Mouse (Mus musculus) kidney, adult 2 months (tissue): Measurements from ENCODE around the gene Rhebl1. TPM values are rescaled to one million over a fixed set of nuclear protein-coding genes. Genes with fewer than 3 reads are reported as not detected.

Experiments used
- DNase-seq: peaks from one replicate; pipeline ENCODE4 v3.0.0; 2021
- H3K27ac ChIP-seq: fragments of 200-500 bp; 2 replicates; pipeline ENCODE4 v1.5.1; 2012; ENCODE audit warnings: low read depth, low read length, control low read depth, inconsistent platforms; ENCODE audit not compliant: insufficient read depth
- H3K27me3 ChIP-seq: fragments of 200-500 bp; replicated peaks from 2 replicates; pipeline ENCODE4 v1.6.1; 2012; ENCODE audit warnings: mild to moderate bottlenecking, moderate library complexity, low read length, inconsistent platforms; ENCODE audit not compliant: control insufficient read depth, insufficient read depth
- H3K36me3 ChIP-seq: fragments of 200-500 bp; 2 replicates; pipeline ENCODE4 v1.6.1; 2012; ENCODE audit warnings: mild to moderate bottlenecking, moderate library complexity, low read length, inconsistent platforms; ENCODE audit not compliant: control insufficient read depth, insufficient read depth
- H3K4me1 ChIP-seq: fragments of 200-500 bp; 2 replicates; pipeline ENCODE4 v1.6.1; 2011; ENCODE audit warnings: low read length; ENCODE audit not compliant: control insufficient read depth, insufficient read depth
- H3K4me3 ChIP-seq: fragments of 200-500 bp; 2 replicates; pipeline ENCODE4 v1.5.1; 2011; ENCODE audit warnings: mild to moderate bottlenecking, low read depth, low read length, control low read depth; ENCODE audit not compliant: insufficient read depth
- CTCF ChIP-seq: fragments of 200-500 bp; conservative IDR thresholded peaks from 2 replicates; pipeline ENCODE4 v1.5.1; 2011; ENCODE audit warnings: low read depth, mild to moderate bottlenecking, control low read depth, low read length, moderate library complexity, mixed read lengths; ENCODE audit not compliant: insufficient read depth, insufficient read length
- POLR2A ChIP-seq: fragments of 200-500 bp; IDR thresholded peaks from one replicate; pipeline ENCODE4 v1.6.1; 2011; ENCODE audit warnings: low read depth, low read length, control low read depth
- WGBS: fragments of 180-500 bp; shearing (Covaris S2); methylation state at CpG from one replicate; pipeline ENCODE4 v1.1.7; 2018; 5-methylcytosine and 5-hydroxymethylcytosine counted together
- polyA plus RNA-seq: library from polyadenylated mRNA; depleted of rRNA; stranded (reverse); fragments of >200 nt; gene quantifications from 2 replicates; pipeline ENCODE4 v1.2.3, GENCODE M21; 2012

Rhebl1 gene
- polyA plus RNA-seq, 1 experiment, result 7.1 TPM

DNA sequence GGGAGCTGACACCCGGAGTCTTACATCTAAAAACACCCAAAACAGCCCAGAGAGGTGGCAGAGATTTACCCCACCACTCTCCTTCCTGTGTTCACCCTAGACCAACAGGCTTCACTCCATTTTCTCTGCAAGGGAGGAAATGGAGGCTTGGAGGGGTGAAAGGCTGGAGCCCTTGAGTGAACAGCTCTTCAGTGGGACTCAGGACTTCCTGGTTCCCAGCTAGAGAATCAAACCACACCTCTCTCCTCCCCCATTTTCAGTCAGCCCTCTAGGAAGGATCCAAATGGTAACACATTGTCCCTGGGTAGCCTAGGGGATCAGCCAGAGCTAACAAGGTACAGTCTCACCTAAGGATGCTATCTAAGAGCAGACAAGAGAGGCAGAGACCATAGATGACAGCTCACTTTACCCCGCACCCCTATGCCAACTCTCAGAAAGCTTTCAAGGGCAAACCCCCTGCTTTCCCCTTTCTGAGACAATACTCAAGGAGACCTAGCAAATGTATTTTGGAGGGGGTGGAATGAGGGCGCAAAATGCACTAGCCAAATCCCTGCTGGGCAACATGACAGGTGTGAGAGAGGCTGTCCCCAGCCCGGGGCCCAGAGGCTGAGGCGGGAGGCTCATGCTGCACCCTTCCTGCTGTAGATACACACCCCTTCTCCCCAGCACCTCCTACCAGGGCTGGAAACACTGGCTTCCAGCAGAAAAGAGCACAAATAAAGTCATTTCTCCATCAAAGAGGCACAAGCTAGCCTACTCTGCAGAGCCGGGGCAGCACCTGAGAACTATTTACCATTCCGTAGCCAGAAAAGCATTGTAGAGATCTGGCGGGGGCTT, 24.8 kb downstream of the Rhebl1 start:
- 6% methylated on average over 8 of the region's 8 CpGs for WGBS
- H3K27ac ChIP-seq, result peak overlapping the region; percentile 14; the same call in 1 of the 2 replicates
- DNase-seq, result peak; percentile 19

DNA sequence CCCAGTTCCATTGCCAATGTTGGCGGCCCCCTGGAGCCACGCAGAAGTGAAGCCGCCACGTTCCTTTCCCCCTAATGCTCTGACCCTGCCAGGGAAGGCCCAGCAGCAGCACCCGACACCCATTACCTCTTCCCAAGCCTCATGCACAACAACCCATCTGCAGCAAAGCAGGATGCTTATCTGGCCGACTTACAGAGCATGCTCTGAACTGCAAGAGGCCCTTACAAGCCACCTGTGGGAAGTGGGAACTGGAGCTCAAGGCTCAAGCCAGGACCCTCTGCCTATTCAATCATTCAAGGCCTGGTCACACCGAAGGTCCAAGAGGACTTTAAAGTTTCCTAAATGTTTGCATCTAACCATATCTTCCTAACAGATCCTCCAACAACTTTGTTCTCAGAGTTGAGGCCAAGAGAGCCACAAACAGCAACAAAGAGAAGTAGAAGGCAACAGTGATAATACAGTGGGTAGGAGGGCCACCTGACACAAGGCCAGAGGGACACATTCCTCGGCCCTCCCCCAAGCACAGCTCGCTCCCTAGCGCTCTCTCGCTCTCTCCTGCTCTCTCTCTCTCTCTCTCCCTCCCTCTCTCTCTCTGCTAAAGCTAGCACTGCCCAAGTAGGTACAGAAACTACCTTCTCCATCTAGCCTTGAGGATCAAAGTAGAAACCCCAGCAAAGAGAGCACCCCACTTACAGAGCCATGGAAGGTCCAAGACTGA, 25.8 kb downstream of the Rhebl1 start:
- H3K27me3 ChIP-seq, result no peaks in the 10 kb centered on the region
- no peak overlapping the region for H3K27ac ChIP-seq
- peaks cover 23% of the 10 kb centered on the region for H3K4me1 ChIP-seq
- WGBS, result 19% methylated on average over 11 of the region's 11 CpGs
- no peak for DNase-seq
- TF ChIP-seq CTCF (no peak), POLR2A (no peak)
- peaks cover 4% of the 10 kb centered on the region; the same call in 1 of the 2 replicates for H3K36me3 ChIP-seq
- 0 out of 2 replicates have a peak overlapping the region, but pooled peaks have one; percentile 5 for H3K4me3 ChIP-seq

More for the DNA sequence above, 24.8 kb downstream of the Rhebl1 start:
- Histone ChIP-seq H3K27me3 (no peaks in the 10 kb centered on the region), H3K36me3 (peaks cover 3% of the 10 kb centered on the region; the same call in 1 of the 2 replicates), H3K4me3 (peak overlapping the region; percentile 91), H3K4me1 (peaks cover 23% of the 10 kb centered on the region)
- TF ChIP-seq CTCF (no peak), POLR2A (no peak)

DNA sequence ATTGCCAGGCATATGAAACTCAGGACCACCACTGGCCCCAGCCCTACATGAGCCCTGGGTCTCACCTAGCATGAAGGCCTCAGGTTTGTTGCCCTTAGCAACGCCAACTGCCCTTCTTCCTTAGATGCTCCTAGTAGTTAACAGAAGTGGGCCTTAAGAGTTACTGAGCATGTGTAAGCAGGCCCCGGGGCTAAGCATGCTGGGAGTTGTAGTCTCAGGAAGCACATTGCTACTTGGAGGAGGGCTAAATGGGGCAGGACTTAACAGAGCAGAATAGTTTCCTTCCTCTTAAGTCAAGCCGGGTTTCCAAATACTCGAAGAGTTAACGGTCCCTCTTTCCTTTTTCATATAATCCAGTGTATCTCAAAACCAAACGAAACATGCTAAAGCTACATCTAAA, 27.0 kb downstream of the Rhebl1 start:
- H3K4me3 ChIP-seq, result no peak overlapping the region
- H3K36me3 ChIP-seq, result peaks cover 8% of the 10 kb centered on the region
- no peaks in the 10 kb centered on the region for H3K27me3 ChIP-seq
- TF ChIP-seq CTCF (no peak), POLR2A (no peak)
- WGBS, result 19% methylated on average over 6 of the region's 6 CpGs
- DNase-seq, result peak; percentile 72
- peaks cover 23% of the 10 kb centered on the region for H3K4me1 ChIP-seq
- no peak overlapping the region for H3K27ac ChIP-seq

DNA sequence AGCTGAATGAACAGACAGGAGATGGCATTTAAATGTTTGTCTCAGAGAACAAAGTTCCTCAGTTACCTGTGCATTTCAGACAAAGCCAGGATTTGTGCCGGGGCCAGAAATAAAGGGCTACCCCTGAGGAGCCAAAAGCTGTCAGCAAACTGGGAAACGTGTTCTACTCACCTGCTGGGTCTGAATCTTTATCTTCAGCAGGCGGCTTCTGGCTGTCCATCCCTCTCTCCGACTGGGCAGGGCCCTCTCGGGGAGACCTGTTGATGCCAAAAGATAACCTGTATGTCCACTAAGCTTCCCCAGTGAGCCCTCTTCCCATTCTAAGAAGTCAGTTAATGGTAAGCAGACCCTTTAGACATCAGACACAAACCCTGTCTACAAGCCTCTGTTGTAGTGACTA, 27.8 kb downstream of the Rhebl1 start:
- WGBS, result 87% methylated on average over 5 of the region's 5 CpGs
- Histone ChIP-seq H3K36me3 (peaks cover 11% of the 10 kb centered on the region), H3K4me1 (peaks cover 23% of the 10 kb centered on the region), H3K27me3 (no peaks in the 10 kb centered on the region), H3K4me3 (no peak overlapping the region), H3K27ac (no peak overlapping the region)
- no peak for DNase-seq
- TF ChIP-seq CTCF, result no peak
- no peak for TF ChIP-seq POLR2A

DNA sequence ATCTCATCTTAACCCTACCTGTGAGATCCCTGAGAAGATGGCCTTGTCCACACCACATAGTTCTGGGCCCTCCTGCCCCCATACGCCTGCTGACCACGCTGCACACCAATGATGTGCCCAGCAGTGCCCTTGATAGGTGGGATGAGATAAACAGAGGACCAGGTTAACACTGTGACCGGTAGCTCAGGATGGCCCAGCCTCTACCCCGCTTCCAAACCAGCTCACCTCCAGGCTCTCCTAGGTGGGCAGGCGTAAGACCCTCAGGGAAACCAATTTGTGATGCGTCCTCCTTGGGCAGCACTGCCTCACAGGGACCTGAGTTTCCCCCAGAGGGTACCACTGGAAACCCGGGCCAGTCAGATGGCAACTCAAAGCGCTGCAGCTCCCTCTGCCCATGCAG, 28.6 kb downstream of the Rhebl1 start:
- H3K36me3 ChIP-seq, result peaks cover 13% of the 10 kb centered on the region
- 96% methylated on average over 8 of the region's 8 CpGs for WGBS
- H3K4me3 ChIP-seq, result no peak overlapping the region
- H3K27ac ChIP-seq, result no peak overlapping the region
- H3K4me1 ChIP-seq, result peaks cover 23% of the 10 kb centered on the region
- no peak for DNase-seq
- no peaks in the 10 kb centered on the region for H3K27me3 ChIP-seq
- TF ChIP-seq CTCF, result no peak
- no peak for TF ChIP-seq POLR2A

DNA sequence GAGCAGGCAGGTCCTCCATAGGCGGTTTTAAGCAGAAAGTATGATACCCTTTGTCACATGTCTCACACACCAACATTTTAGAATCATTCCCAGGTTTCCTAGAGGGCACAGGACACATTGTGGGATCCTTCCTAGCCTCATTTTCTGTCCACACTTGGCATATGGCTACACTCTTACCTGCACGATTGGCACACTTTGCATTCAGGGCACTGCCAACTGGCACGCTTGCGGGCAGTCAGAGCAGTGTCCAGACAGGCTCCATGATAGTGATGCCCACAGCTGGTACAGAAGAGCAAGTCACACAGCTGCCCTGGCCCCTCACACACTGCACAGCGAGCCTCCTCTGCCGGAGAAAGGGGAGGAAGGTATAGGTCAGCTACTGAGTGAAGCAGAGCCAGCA, 29.4 kb downstream of the Rhebl1 start:
- 93% methylated on average over 6 of the region's 6 CpGs for WGBS
- peaks cover 13% of the 10 kb centered on the region for H3K36me3 ChIP-seq

DNA sequence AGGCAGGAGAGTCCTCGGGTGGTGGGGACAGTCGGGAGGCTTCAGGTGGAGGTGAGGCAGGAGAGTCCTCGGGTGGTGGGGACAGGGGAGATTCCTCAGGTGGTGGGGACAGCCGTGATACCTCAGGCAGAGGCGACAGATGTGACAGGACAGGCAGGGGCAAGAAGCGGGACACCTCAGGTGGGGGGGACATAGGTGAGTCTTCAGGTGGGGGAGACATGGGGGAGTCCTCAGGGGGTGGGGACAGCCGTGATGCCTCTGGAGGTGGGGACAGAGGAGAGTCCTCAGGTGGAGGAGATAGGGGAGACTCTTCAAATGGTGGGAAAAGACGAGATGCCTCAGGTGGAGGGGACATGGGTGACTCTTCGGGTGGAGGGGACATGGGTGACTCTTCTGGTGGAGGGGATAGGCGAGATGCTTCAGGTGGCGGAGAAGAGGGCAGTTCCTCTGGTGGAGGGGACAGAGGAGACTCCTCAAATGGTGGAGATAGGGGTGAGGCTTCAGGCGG, 30.8 kb downstream of the Rhebl1 start:
- H3K36me3 ChIP-seq, result peaks cover 13% of the 10 kb centered on the region
- WGBS, result 87% methylated on average over 12 of the region's 12 CpGs

More for the DNA sequence above, 29.4 kb downstream of the Rhebl1 start:
- no peak for DNase-seq
- no peak for TF ChIP-seq CTCF
- TF ChIP-seq POLR2A, result no peak
- Histone ChIP-seq H3K27me3 (no peaks in the 10 kb centered on the region), H3K27ac (no peak overlapping the region), H3K4me1 (peaks cover 23% of the 10 kb centered on the region), H3K4me3 (no peak overlapping the region)

More for the DNA sequence above, 30.8 kb downstream of the Rhebl1 start:
- TF ChIP-seq POLR2A (no peak), CTCF (no peak)
- Histone ChIP-seq H3K27me3 (no peaks in the 10 kb centered on the region), H3K27ac (no peak overlapping the region), H3K4me1 (peaks cover 9% of the 10 kb centered on the region), H3K4me3 (no peak overlapping the region)
- no peak for DNase-seq
